Mouse (Mus musculus) c-Kit-positive CD71-positive TER-119-positive erythroid progenitor cells, embryonic 14.5 days (primary cell): ENCODE measurements around the gene Tmem87b.

Experiments used
- DNase-seq: peaks from one replicate; pipeline ENCODE4 v3.0.0-alpha.2; 2013; ENCODE audit warnings: low spot score

Gene Tmem87b

GRCm38 (mm10) chr2:128818956-128819643 lies 1.2 kb downstream of the Tmem87b start:
- no peak for DNase-seq

- no peak for DNase-seq
Measured at GRCm38 (mm10) chr2:128820631-128821030, 2.7 kb downstream of the Tmem87b start.

- DNase-seq, result no peak
Measured at GRCm38 (mm10) chr2:128823893-128824292, 6.0 kb downstream of the Tmem87b start.

- DNase-seq, result no peak
Measured at GRCm38 (mm10) chr2:128827787-128828186, 9.9 kb downstream of the Tmem87b start.

- DNase-seq, result no peak
Measured at GRCm38 (mm10) chr2:128832611-128833010, 14.7 kb downstream of the Tmem87b start.

GRCm38 (mm10) chr2:128833035-128833434 lies 15.1 kb downstream of the Tmem87b start:
- peak; percentile 3 for DNase-seq

- no peak for DNase-seq
Measured at GRCm38 (mm10) chr2:128833435-128833834, 15.5 kb downstream of the Tmem87b start.

- no peak for DNase-seq
Measured at GRCm38 (mm10) chr2:128837531-128837930, 19.6 kb downstream of the Tmem87b start.

- no peak for DNase-seq
Measured at GRCm38 (mm10) chr2:128838611-128839010, 20.7 kb downstream of the Tmem87b start.

GRCm38 (mm10) chr2:128839501-128839900 lies 21.6 kb downstream of the Tmem87b start:
- no peak for DNase-seq

GRCm38 (mm10) chr2:128842437-128842836 lies 24.5 kb downstream of the Tmem87b start:
- no peak for DNase-seq

- no peak for DNase-seq
Measured at GRCm38 (mm10) chr2:128850036-128850435, 32.1 kb downstream of the Tmem87b start.

- DNase-seq, result no peak
Measured at GRCm38 (mm10) chr2:128856673-128857072, 38.8 kb downstream of the Tmem87b start.

- DNase-seq, result no peak
Measured at GRCm38 (mm10) chr2:128858962-128859361, 41.0 kb downstream of the Tmem87b start.

GRCm38 (mm10) chr2:128859861-128860260 lies 41.9 kb downstream of the Tmem87b start:
- DNase-seq, result no peak

- DNase-seq, result no peak
Measured at GRCm38 (mm10) chr2:128862636-128863035, 44.7 kb downstream of the Tmem87b start, which contains the start of gene Fbln7. TSS of gene Fbln7 (plus strand) at chr2:128862981.

- DNase-seq, result no peak
Measured at GRCm38 (mm10) chr2:128863777-128864331, 45.9 kb downstream of the Tmem87b start.

GRCm38 (mm10) chr2:128865061-128865460 lies 47.1 kb downstream of the Tmem87b start:
- no peak for DNase-seq

GRCm38 (mm10) chr2:128871656-128872055 lies 53.7 kb downstream of the Tmem87b start:
- no peak for DNase-seq

GRCm38 (mm10) chr2:128872256-128872655 lies 54.3 kb downstream of the Tmem87b start:
- DNase-seq, result no peak

GRCm38 (mm10) chr2:128875526-128875925 lies 57.6 kb downstream of the Tmem87b start:
- DNase-seq, result no peak

- peak; percentile 10 for DNase-seq
Measured at GRCm38 (mm10) chr2:128881236-128881635, 63.3 kb downstream of the Tmem87b start.

- DNase-seq, result no peak
Measured at GRCm38 (mm10) chr2:128885225-128885811, 67.4 kb downstream of the Tmem87b start.
